Mouse (Mus musculus) limb, embryonic 14.5 days (tissue): Measurements from ENCODE around the gene Brox. TPM values are rescaled to one million over a fixed set of nuclear protein-coding genes. Genes with fewer than 3 reads are reported as not detected.

Experiments used
- ATAC-seq: fragments of 200-750 bp; cut with Nextera tagmentation; 2 replicates; pipeline ENCODE4 v1.8.0; 2017; ENCODE audit warnings: low read depth, moderate number of reproducible peaks, moderate TSS enrichment; ENCODE audit not compliant: low FRiP score
- DNase-seq: peaks from one replicate; pipeline ENCODE4 v3.0.0-alpha.2; 2015; ENCODE audit warnings: low spot score
- H3K27ac ChIP-seq: fragments of 300-500 bp; sonication (generic); replicated peaks from 2 replicates; pipeline ENCODE4 v1.5.1; 2014; ENCODE audit warnings: low read depth, mild to moderate bottlenecking, low read length, moderate library complexity, mixed read lengths
- H3K27me3 ChIP-seq: fragments of 300-500 bp; sonication (generic); 2 replicates; pipeline ENCODE4 v1.6.1; 2014; ENCODE audit warnings: low read length, mixed read lengths; ENCODE audit not compliant: control insufficient read depth, insufficient read depth
- H3K36me3 ChIP-seq: fragments of 300-500 bp; sonication (generic); 2 replicates; pipeline ENCODE4 v1.6.1; 2014; ENCODE audit warnings: mild to moderate bottlenecking, low read length, moderate library complexity, mixed read lengths; ENCODE audit not compliant: control insufficient read depth, insufficient read depth
- H3K4me1 ChIP-seq: fragments of 300-500 bp; sonication (generic); 2 replicates; pipeline ENCODE4 v1.6.1; 2014; ENCODE audit warnings: antibody characterized with exemption, low read length, mixed read lengths; ENCODE audit not compliant: control insufficient read depth, insufficient read depth
- H3K4me2 ChIP-seq: fragments of 300-500 bp; sonication (generic); replicated peaks from 2 replicates; pipeline ENCODE4 v1.6.1; 2014; ENCODE audit warnings: low read depth, mild to moderate bottlenecking, low read length, moderate library complexity; ENCODE audit not compliant: severe bottlenecking
- H3K4me3 ChIP-seq: fragments of 300-500 bp; sonication (generic); replicated peaks from 2 replicates; pipeline ENCODE4 v1.5.1; 2014; ENCODE audit warnings: low read length
- H3K9ac ChIP-seq: fragments of 300-500 bp; sonication (generic); 2 replicates; pipeline ENCODE4 v1.6.1; 2014; ENCODE audit warnings: mild to moderate bottlenecking, low read depth, low read length, moderate library complexity; ENCODE audit not compliant: severe bottlenecking
- H3K9me3 ChIP-seq: fragments of 300-500 bp; sonication (generic); 2 replicates; pipeline ENCODE4 v1.6.1; 2016; ENCODE audit warnings: low read length; ENCODE audit not compliant: control insufficient read depth
- POLR2A ChIP-seq: fragments of 200-500 bp; IDR thresholded peaks from 2 replicates; pipeline ENCODE4 v1.8.0; 2012; ENCODE audit warnings: inconsistent platforms, mild to moderate bottlenecking, moderate library complexity, borderline replicate concordance; ENCODE audit not compliant: insufficient read depth, insufficient read length; ENCODE audit errors: extremely low read depth
- WGBS: fragments of 180-500 bp; shearing (Covaris S2); extraction: QIAGEN DNeasy Blood & Tissue Kit; methylation state at CpG from one replicate; pipeline ENCODE4 v1.1.7; 2014; 5-methylcytosine and 5-hydroxymethylcytosine counted together
- polyA plus RNA-seq, 2 experiments: library from polyadenylated mRNA; depleted of rRNA in 1 of 2; stranded (reverse) in 1 of 2; unstranded in 1 of 2; fragments of >200 nt; fragmentation: Nextera tagmentation in 1 of 2; extraction: Ambion mirVana in 1 of 2; gene quantifications; 2 replicates each; pipeline versions ENCODE4 v1.2.1 to v1.2.3; 2012 to 2014

Gene Brox
- polyA plus RNA-seq, 2 experiments: 37.8 to 41.7 TPM

DNA sequence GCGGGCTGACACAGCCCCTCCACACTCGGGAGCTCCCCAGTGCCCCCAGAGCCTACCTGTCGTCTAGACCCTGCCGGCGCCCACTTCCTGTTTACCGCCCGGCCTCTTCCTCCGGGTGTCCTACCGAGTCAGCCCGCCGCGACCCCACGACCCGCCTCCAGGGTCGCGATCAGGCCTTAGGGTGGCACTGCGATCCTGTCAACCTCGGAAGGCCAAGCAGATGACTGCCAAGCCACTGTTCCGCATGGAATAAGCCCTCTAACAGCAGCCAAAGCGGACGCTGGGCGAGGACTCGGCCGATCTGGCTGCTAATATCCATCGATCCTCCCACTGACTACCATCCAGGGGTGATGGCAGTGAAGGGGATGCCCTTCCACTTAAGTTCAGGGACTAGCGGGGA is 604 bp downstream of the Brox start, which contains the start of gene Aida:
Gene Aida (plus strand): TSS at position 126 of the 400 bp plus-strand sequence.
- DNase-seq: no peak
- peak within 1 kb of the TSS; percentile 19; the same call in 1 of the 2 replicates for H3K27ac ChIP-seq
- H3K27me3 ChIP-seq: no peaks in the 10 kb centered on the region
- H3K4me3 ChIP-seq: peak within 1 kb of the TSS; percentile 45
- peaks cover 18% of the 10 kb centered on the region for H3K36me3 ChIP-seq
- WGBS: under 1% methylated on average over 26 of the region's 26 CpGs
- no peak for TF ChIP-seq POLR2A
- H3K9ac ChIP-seq: peak within 1 kb of the TSS; percentile 51
- no peaks in the 10 kb centered on the region for H3K9me3 ChIP-seq
- H3K4me1 ChIP-seq: no peaks in the 10 kb centered on the region
- peak within 1 kb of the TSS; percentile 49 for H3K4me2 ChIP-seq
- no peak for ATAC-seq

- H3K4me1 ChIP-seq: no peaks in the 10 kb centered on the region
- no peak overlapping the region for H3K27ac ChIP-seq
- 97% methylated on average over 4 of the region's 4 CpGs for WGBS
- H3K9me3 ChIP-seq: no peaks in the 10 kb centered on the region
- ATAC-seq (no peak), DNase-seq (no peak)
- no peak overlapping the region for H3K9ac ChIP-seq
- peaks cover 82% of the 10 kb centered on the region for H3K36me3 ChIP-seq
- TF ChIP-seq POLR2A: no peak
- no peak overlapping the region for H3K4me2 ChIP-seq
- no peak overlapping the region for H3K4me3 ChIP-seq
- no peaks in the 10 kb centered on the region for H3K27me3 ChIP-seq
These were observed 7.5 kb downstream of the Brox start for GRCm38 (mm10) chr1:183289576-183289975.

GRCm38 (mm10) chr1:183288351-183288750 is 8.7 kb downstream of the Brox start:
- Histone ChIP-seq H3K9ac (no peak overlapping the region), H3K27me3 (no peaks in the 10 kb centered on the region), H3K36me3 (peaks cover 86% of the 10 kb centered on the region), H3K4me1 (no peaks in the 10 kb centered on the region), H3K9me3 (no peaks in the 10 kb centered on the region), H3K4me2 (no peak overlapping the region), H3K27ac (no peak overlapping the region), H3K4me3 (no peak overlapping the region)
- no peak for DNase-seq
- ATAC-seq: no peak
- TF ChIP-seq POLR2A: no peak
- WGBS: 90% methylated on average over 3 of the region's 3 CpGs

DNA sequence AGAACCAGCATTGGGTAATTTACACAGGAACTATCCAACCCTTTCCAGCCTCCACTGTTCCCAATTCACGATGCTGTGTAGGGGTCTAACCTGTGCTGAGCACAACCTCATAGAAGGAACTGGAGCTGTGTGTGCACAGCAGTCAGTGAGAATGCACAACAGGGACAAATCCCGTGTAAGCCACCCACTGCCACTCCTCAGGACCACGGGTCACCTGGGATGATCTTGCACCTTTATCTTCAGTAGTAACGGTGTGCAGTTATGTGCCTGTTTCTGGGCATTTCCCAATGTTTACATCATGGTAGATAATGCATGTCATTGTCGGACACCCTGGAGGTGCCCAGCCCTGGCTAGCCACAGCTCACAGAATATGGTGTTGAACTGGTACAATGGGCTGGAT is 21.3 kb downstream of the Brox start:
- no peaks in the 10 kb centered on the region for H3K4me1 ChIP-seq
- no peaks in the 10 kb centered on the region for H3K9me3 ChIP-seq
- H3K4me2 ChIP-seq: no peak overlapping the region
- H3K27me3 ChIP-seq: no peaks in the 10 kb centered on the region
- H3K4me3 ChIP-seq: no peak overlapping the region
- no peak overlapping the region for H3K9ac ChIP-seq
- H3K27ac ChIP-seq: no peak overlapping the region
- peaks cover 30% of the 10 kb centered on the region for H3K36me3 ChIP-seq
- 79% methylated on average over 5 of the region's 5 CpGs for WGBS
- TF ChIP-seq POLR2A: no peak
- no peak for DNase-seq
- ATAC-seq: no peak

GRCm38 (mm10) chr1:183274385-183274784 is 22.7 kb downstream of the Brox start:
- Histone ChIP-seq H3K9me3 (no peaks in the 10 kb centered on the region), H3K4me3 (no peak overlapping the region), H3K4me1 (no peaks in the 10 kb centered on the region), H3K36me3 (peaks cover 17% of the 10 kb centered on the region), H3K4me2 (no peak overlapping the region), H3K9ac (no peak overlapping the region), H3K27ac (no peak overlapping the region), H3K27me3 (no peaks in the 10 kb centered on the region)
- WGBS: 61% methylated on average over 3 of the region's 3 CpGs
- DNase-seq: no peak
- no peak for ATAC-seq
- TF ChIP-seq POLR2A: no peak
